Mouse (Mus musculus) frontal cortex, adult 2 months (tissue): ENCODE measurements around the gene Rtn4rl1. TPM values are rescaled to one million over a fixed set of nuclear protein-coding genes. Genes with fewer than 3 reads are reported as not detected.

Experiments
- DNase-seq, 2 experiments: peaks; one replicate each; pipeline ENCODE4 v3.0.0; 2022; ENCODE audit warnings: low spot score in 1 of 2; ENCODE audit errors: extremely low spot score in 1 of 2
- polyA plus RNA-seq: library from polyadenylated mRNA; depleted of rRNA; stranded (reverse); fragments of >200 nt; gene quantifications from 2 replicates; pipeline ENCODE4 v1.2.3, GENCODE M21; 2012

Rtn4rl1 gene
- polyA plus RNA-seq, 1 experiment: 28.1 TPM

- no peak for DNase-seq
These were observed 52.1 kb downstream of the Rtn4rl1 start for GRCm38 (mm10) chr11:75245372-75246330.

- DNase-seq: no peak
These were observed 53.0 kb downstream of the Rtn4rl1 start for GRCm38 (mm10) chr11:75246589-75246988.

- no peak for DNase-seq
These were observed 53.7 kb downstream of the Rtn4rl1 start for GRCm38 (mm10) chr11:75247137-75247730.

GRCm38 (mm10) chr11:75249588-75249987 lies 56.0 kb downstream of the Rtn4rl1 start:
- DNase-seq: no peak

GRCm38 (mm10) chr11:75251006-75251512 lies 57.5 kb downstream of the Rtn4rl1 start:
- DNase-seq: no peak

DNA sequence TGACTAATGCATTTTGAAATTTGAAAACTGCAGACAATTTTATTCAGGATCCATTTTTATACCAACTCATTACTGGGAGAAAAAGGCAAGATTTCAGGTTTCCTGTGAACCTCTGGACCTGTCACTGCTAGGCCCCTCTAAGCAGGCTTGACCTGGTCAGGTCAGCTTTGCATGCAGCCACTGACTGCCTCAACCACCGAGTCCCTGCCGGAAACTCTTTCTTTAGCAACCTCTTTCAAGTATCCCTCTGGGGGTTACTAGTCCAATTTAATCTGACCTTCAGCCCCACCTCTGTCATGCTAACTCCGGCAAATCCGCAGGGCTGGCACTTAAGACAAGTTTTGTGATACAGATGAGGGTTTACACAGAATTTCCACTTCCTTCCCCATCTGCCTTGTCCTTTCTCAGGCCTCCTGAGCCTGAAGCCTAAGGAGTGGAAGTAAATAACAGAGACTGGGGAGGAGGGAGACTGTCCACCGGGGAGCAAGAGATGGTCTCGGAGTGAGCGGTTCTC lies 58.0 kb downstream of the Rtn4rl1 start:
- no peak for DNase-seq

DNA sequence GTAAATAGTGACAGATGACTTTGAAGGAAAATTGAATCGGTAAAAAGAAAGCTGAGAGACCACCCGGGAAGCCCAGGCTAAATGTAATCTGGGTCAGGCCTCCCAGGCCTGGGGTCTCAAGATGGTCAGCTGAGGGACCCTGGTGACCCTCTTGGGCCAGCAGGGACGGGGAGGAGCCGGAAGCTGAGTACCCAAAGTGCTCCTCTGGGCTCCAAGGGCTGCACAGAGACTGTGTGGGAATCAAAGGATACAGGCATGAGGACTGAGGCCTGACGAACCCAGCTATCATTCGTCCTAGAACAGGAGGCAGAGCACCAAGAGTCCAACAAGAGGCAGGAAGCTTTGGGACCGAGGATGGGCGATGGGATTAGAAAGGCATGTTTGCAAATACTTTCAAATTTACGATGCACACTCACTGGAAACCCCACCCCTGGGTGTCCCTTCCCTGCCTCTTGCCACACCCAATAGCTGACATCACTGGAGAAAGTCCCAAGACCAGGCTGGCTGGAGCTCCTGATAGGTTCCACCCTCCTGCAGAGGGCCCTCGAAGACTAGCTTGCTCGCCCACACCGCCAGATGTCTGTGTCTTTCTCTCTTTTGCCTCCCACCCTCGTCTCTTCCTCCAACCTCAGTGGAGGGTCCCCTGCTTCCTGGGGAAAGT lies 60.8 kb downstream of the Rtn4rl1 start:
- peak; percentile 55 to 78 for DNase-seq

GRCm38 (mm10) chr11:75255330-75255729 lies 61.7 kb downstream of the Rtn4rl1 start:
- DNase-seq: no peak

- no peak for DNase-seq
These were observed 63.6 kb downstream of the Rtn4rl1 start for GRCm38 (mm10) chr11:75257056-75257648.

DNA sequence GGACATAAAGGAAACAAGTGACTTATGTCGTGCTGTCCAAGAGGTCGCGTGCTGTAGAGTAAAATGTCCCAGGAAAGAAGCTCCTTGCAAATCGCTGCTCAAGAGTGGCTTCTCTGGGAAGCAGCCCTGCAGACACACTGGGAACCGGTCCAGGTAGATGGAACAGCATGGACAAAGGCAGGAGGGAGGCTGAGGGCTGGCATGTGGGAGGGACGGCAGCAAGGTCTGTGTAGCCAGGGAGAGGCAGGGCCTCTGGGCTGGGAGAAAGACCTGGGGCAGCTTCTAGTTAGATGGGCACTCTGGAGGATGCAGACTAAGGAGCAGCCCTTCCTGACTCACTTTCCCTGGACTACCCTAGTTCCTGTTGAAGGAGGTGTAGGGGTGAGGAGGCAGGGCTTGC lies 65.8 kb downstream of the Rtn4rl1 start:
- DNase-seq: no peak

DNA sequence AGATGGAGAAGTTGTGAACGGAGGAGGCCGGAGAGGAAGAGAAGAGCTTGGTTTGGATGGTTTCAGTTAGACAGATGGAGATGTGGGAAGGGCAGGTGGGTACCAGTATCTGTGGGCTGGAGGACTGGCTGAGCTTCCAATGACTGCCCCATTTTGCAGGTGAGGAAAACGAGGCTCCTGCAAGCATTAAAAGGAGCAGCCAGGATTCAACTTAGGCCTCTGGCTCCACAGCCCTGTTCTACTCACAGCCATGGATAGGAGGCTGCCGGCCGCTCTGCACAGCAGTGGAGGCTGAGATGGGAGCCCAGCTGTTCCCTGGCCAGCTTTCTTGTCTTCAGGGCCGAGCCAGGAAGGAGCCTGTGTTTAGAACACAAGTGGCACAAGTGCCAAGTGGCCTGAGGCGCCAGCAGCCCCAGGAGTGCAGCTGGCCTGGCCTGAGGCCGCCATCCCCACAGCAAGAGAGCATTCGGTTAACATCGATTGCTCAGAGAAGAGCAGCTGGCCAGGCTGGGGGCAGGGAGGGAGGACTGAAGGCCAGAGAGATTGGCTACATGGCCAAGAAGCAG lies 66.5 kb downstream of the Rtn4rl1 start:
- DNase-seq: peak; percentile 40 to 67

DNA sequence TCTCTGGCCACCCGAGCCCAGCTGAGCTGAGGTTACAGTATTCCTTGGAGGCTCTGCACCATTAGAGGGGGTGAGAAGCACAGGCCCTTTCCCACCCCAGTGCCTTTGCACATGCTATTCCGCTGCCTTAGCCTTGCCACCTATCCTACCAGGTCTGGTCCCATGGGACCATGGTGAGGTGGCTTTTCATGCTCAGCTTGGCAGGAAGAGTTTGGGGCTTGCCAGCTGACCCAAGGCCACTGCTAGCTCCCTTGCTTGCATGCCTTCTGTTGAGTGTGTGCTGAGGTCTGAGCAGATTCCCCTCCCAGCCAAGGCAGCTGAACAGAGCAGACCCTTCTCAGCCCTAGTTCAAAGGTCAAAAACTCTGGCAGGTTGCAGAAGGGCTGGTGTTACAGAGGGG lies 67.4 kb downstream of the Rtn4rl1 start:
- DNase-seq: no peak

- DNase-seq: no peak
These were observed 68.1 kb downstream of the Rtn4rl1 start for GRCm38 (mm10) chr11:75261730-75262129.

GRCm38 (mm10) chr11:75262181-75262580 lies 68.6 kb downstream of the Rtn4rl1 start:
- DNase-seq: no peak

DNA sequence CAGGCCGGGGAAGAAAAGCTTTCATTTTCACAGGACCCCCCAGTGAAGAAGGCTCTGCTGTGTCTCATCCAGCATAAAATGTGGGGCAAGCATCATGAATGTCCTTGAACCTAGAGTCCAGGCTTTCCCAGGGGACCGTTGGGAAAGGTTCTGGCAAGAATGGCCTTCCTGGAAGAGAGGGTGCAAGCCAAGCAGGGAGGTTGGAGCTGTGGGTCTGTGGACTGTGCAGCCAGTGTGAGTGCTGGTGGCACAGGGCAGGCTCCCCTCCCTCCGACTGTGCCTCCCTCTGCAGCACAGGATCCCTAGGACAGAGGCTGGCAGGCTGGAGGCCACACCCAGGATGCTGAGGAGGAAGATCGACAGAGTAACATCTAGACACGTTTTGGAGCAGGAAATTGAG lies 69.2 kb downstream of the Rtn4rl1 start:
- DNase-seq: no peak

DNA sequence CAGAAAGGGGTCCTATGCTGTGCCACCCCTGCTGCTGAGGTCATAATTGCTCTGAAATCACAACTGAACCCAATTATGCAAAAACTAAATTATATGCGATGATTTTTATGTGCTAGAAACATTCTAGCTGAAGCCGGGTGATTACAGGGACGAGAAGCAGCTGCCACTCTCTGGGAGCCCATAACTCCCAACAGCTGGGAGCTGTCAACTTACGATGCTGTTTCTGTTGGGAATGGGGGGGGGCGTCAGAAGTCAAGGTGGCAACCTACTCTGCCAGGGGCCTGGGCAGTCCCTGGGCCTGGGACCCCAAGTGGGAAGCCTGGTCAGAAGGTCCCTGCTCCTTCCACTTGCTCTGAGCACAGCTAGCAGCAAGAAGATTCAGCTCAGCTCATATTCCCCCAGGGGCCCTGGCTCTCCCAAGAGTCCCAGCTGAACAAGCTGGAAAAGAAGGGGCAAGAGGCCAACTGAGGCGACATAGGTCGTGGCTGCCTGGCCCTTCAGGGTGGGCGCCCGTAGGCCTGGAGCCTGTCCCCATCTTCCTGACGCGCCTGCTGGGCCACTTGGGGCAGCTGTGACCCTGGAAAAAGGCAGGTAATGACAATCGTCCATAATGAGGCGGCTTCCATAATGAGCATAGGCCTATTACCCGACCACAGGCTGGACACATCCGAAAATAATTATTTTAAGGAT lies 69.8 kb downstream of the Rtn4rl1 start:
- no peak for DNase-seq

DNA sequence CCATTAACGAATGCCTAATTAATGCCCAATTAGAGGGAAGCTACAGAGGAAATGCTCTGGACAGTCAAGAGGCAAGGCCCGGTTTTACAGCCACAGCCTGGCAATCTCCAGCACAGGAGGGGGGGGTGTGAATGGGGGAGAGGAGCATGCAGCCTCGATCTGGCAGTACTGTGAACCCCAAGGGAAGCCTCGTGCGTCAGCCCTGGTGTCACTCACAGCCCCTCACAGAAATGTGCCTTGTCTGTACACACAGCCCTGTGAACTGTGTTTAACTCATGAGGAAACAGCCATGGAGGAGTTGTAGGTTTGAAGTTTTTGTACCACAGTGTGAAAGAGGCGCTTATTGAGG lies 70.4 kb downstream of the Rtn4rl1 start:
- no peak for DNase-seq

DNA sequence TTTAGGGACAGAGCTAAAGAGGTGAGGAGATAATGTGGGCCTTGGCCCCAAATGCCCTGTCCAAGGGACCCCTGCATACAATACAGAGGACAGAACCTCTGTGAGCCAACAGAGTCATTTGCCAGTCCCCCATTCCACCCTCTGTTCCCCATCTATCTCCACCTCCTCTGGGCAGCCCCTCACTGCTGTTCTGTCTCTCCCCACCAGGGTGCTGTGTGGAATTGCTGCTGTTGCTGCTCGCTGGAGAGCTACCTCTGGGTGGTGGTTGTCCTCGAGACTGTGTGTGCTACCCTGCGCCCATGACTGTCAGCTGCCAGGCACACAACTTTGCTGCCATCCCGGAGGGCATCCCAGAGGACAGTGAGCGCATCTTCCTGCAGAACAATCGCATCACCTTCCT lies 71.0 kb downstream of the Rtn4rl1 start:
- no peak for DNase-seq

- DNase-seq: no peak
These were observed 72.0 kb downstream of the Rtn4rl1 start for GRCm38 (mm10) chr11:75265545-75265944.

DNA sequence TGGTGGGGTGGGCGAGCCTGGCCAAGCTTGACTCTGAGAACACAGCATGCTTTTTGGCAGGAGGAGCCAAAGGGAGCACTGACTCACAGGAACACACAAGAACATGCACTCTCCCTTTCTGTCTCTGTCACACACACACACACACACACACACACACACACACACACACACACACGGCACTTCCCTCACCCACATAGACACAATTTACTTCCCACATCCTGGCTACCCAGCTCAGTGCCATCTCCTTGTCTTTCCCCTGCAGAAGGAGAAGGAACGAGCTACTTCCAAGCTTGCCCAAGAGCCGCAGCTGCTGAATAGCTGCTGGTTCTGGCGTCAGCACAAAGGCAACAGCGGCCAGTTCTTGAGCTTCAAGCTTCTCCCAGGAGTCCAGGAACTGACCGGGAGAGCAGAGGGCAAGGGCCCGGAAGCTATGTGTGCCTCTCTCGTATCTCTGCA lies 74.3 kb downstream of the Rtn4rl1 start:
- peak in 1 of 2 experiments; percentile 71 for DNase-seq
